Mouse (Mus musculus): Measurements from ENCODE around the gene Sgms2.

DNA sequence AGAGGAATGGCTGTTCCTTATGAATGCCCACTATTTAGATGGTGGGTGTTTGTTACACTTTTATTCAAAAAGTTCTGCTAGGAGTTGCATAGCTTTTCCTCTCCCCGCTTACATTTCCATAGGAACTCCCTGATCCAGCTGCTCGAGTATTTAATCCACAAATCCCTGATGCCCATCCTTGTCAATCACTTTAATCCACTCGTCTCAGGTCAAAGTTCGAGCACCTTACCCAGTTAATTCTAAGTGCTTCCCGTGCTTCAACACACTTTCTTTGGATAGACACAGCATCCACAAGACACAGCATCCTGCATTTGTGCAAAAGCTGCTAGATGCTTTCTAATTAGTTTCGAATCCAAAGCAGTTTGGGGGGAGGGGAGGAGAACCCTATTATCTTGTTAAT, 220.8 kb downstream of the Sgms2 start:
- TF ChIP-seq CTCF (IDR thresholded peaks at IDR 0.05; ENCODE audit: low read depth, low read length) (no peak), POLR2A (IDR thresholded peaks at IDR 0.05; ENCODE audit: borderline replicate concordance, low read depth, low read length) (no peak)
